Mouse (Mus musculus) testis, adult 2 months (tissue): ENCODE measurements at regions not wholly inside any gene's neighbourhood (a gene's known extent, or its start where the extent isn't known, plus 50 kb on each side); places are given as distances from the start of the nearest gene placed in this dataset.

Experiments used
- H3K27ac ChIP-seq: fragments of 200-500 bp; 2 replicates; pipeline ENCODE4 v1.5.1; 2012; ENCODE audit warnings: low read depth, low read length; ENCODE audit not compliant: control insufficient read depth, insufficient read depth
- H3K27me3 ChIP-seq: fragments of 200-500 bp; 2 replicates; pipeline ENCODE4 v1.6.1; 2012; ENCODE audit warnings: mild to moderate bottlenecking, low read length, moderate library complexity; ENCODE audit not compliant: control insufficient read depth, insufficient read depth
- H3K36me3 ChIP-seq: fragments of 200-500 bp; 2 replicates; pipeline ENCODE4 v1.6.1; 2012; ENCODE audit warnings: mild to moderate bottlenecking, low read length; ENCODE audit not compliant: control insufficient read depth, insufficient read depth
- H3K4me1 ChIP-seq: fragments of 200-500 bp; 2 replicates; pipeline ENCODE4 v1.6.1; 2012; ENCODE audit warnings: low read length; ENCODE audit not compliant: control insufficient read depth, insufficient read depth
- H3K4me3 ChIP-seq: fragments of 200-500 bp; 2 replicates; pipeline ENCODE4 v1.5.1; 2012; ENCODE audit warnings: low read depth, mild to moderate bottlenecking, low read length, moderate library complexity, mixed read lengths; ENCODE audit not compliant: control insufficient read depth
- CTCF ChIP-seq: fragments of 200-500 bp; IDR thresholded peaks from 2 replicates; pipeline ENCODE4 v1.5.1; 2012; ENCODE audit warnings: low read depth, mild to moderate bottlenecking, inconsistent platforms, low read length, moderate library complexity; ENCODE audit not compliant: control insufficient read depth, insufficient read depth, insufficient replicate concordance
- POLR2A ChIP-seq: fragments of 200-500 bp; IDR thresholded peaks from 2 replicates; pipeline ENCODE4 v1.6.1; 2012; ENCODE audit warnings: low read depth, mild to moderate bottlenecking, inconsistent platforms, low read length, moderate library complexity; ENCODE audit not compliant: control insufficient read depth

DNA sequence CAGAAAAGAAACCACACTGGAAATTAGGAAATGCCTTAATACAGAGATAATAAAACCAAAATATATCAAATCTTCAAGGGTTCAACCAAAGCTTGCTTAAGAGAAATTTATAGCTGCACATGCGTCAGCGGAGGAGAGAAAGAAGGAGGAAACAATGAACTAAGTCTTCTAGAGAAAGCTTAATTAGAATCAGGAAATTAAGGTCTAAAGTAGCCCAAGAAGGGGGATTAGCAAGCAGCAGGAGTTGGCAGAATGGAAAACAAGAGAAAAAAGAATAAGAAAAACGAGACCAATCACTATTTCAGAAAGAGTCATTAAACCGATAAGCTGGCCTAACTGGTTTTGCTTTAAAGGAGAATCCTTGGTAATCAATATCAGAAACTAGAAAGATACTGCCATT is 119.4 kb upstream of the Irf2bp2 start:
- no peaks in the 10 kb centered on the region for H3K36me3 ChIP-seq
- H3K4me1 ChIP-seq = no peaks in the 10 kb centered on the region
- no peak overlapping the region for H3K4me3 ChIP-seq
- no peaks in the 10 kb centered on the region for H3K27me3 ChIP-seq
- TF ChIP-seq POLR2A (no peak), CTCF (no peak)
- no peak overlapping the region for H3K27ac ChIP-seq

GRCm38 (mm10) chr8:126712749-126713148 is 119.0 kb upstream of the Irf2bp2 start:
- H3K27me3 ChIP-seq = no peaks in the 10 kb centered on the region
- no peak overlapping the region for H3K27ac ChIP-seq
- H3K36me3 ChIP-seq = no peaks in the 10 kb centered on the region
- no peak overlapping the region for H3K4me3 ChIP-seq
- no peak for TF ChIP-seq CTCF
- no peak for TF ChIP-seq POLR2A
- no peaks in the 10 kb centered on the region for H3K4me1 ChIP-seq

- Histone ChIP-seq H3K4me1 (no peaks in the 10 kb centered on the region), H3K4me3 (no peak overlapping the region), H3K36me3 (no peaks in the 10 kb centered on the region), H3K27me3 (no peaks in the 10 kb centered on the region), H3K27ac (no peak overlapping the region)
- TF ChIP-seq POLR2A (no peak), CTCF (no peak)
Observed at GRCm38 (mm10) chr8:126708956-126709355, 115.2 kb upstream of the Irf2bp2 start.

- TF ChIP-seq POLR2A (no peak), CTCF (no peak)
- Histone ChIP-seq H3K27ac (no peak overlapping the region), H3K4me3 (no peak overlapping the region), H3K27me3 (no peaks in the 10 kb centered on the region), H3K36me3 (no peaks in the 10 kb centered on the region), H3K4me1 (no peaks in the 10 kb centered on the region)
Observed at GRCm38 (mm10) chr8:126707300-126707902, 113.6 kb upstream of the Irf2bp2 start.

- no peaks in the 10 kb centered on the region for H3K36me3 ChIP-seq
- no peaks in the 10 kb centered on the region for H3K27me3 ChIP-seq
- H3K27ac ChIP-seq = no peak overlapping the region
- H3K4me3 ChIP-seq = no peak overlapping the region
- TF ChIP-seq CTCF = no peak
- no peak for TF ChIP-seq POLR2A
- H3K4me1 ChIP-seq = no peaks in the 10 kb centered on the region
Observed at GRCm38 (mm10) chr8:126706247-126706646, 112.5 kb upstream of the Irf2bp2 start.

DNA sequence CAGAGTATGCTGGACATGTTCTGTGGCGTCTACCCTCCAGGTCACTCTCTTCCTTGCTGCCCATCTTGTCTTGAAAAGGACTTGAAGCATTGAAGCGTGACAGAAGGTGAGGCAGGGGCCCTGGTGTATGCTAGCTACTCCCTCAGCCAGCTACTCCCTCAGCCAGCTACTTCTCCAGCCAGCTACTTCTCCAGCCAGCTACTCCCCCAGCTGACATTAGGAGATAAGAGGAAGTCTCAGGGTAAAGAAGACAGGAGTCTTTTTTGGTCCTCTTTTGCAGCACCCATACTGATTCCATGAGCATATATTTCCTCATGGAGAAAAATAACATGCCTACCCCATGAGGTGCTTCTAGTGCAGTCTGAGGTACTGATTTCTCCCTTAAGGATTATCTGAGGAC is 111.6 kb upstream of the Irf2bp2 start:
- Histone ChIP-seq H3K27ac (no peak overlapping the region), H3K4me3 (no peak overlapping the region), H3K4me1 (no peaks in the 10 kb centered on the region), H3K36me3 (no peaks in the 10 kb centered on the region), H3K27me3 (no peaks in the 10 kb centered on the region)
- no peak for TF ChIP-seq POLR2A
- no peak for TF ChIP-seq CTCF

DNA sequence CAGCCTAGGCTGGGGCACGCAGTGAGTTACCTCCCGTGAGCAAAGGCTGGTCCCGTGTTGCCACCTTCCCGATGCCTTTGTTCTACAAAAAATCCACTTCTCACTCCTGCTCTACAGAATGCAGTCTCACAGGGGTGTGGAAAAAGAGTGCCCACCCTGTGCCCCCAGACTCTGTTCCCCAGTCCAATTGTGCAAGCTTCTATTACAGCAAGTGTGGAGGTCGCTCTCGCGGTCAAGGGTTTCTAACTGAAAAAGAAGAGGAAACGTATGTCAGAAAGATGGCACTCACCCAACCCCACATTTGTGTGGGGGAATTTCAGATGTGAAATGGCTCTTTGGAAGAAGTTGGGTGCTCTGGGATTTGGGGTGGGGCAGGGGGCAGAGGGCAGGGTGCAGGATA is 110.9 kb upstream of the Irf2bp2 start:
- Histone ChIP-seq H3K4me3 (no peak overlapping the region), H3K4me1 (no peaks in the 10 kb centered on the region), H3K36me3 (no peaks in the 10 kb centered on the region), H3K27ac (no peak overlapping the region), H3K27me3 (no peaks in the 10 kb centered on the region)
- TF ChIP-seq POLR2A (no peak), CTCF (no peak)

- Histone ChIP-seq H3K36me3 (no peaks in the 10 kb centered on the region), H3K27ac (no peak overlapping the region), H3K27me3 (no peaks in the 10 kb centered on the region), H3K4me3 (no peak overlapping the region), H3K4me1 (no peaks in the 10 kb centered on the region)
- TF ChIP-seq POLR2A (no peak), CTCF (no peak)
Observed at GRCm38 (mm10) chr8:126703546-126703945, 109.8 kb upstream of the Irf2bp2 start.
